Mouse (Mus musculus) E14TG2a.4 (cell line): ENCODE measurements around the gene Mrm1.

Experiments used
- CTCF ChIP-seq: conservative IDR thresholded peaks from 2 replicates; pipeline ENCODE4 v1.5.1; 2014; ENCODE audit warnings: low read length
- NANOG ChIP-seq: IDR thresholded peaks from 2 replicates; pipeline ENCODE4 v1.6.1; 2014; ENCODE audit warnings: borderline replicate concordance, low read length, mixed read lengths
- POU5F1 ChIP-seq: IDR thresholded peaks from 2 replicates; pipeline ENCODE4 v1.6.1; 2014; ENCODE audit warnings: low read length, borderline replicate concordance

DNA sequence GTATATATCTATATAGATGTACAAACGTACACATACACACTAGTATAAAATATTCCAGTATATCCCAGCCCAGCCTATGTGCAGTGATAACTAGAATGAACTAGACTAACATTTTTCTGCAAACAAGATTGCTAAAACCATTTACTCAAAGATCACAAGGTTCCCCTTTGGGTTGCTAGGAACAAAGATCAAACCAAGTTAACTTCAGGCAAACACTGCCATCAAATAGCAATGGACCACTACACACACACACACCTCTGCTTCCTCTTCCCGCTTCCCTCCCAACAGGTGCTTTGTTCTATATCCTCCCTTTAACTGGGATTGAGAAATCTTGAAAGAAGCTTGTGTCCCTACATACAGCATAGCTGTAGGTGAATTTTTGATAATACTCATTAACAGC is 48.3 kb upstream of the Mrm1 start:
- no peak for TF ChIP-seq CTCF
- no peak for TF ChIP-seq POU5F1
- no peak for TF ChIP-seq NANOG
